Mouse (Mus musculus) C2C12 (cell line): ENCODE results near the gene 3110040M04Rik. TPM values are rescaled to one million over a fixed set of nuclear protein-coding genes. Genes with fewer than 3 reads are reported as not detected.
"Not testable (repeated sequence)": the region's sequence is repeated elsewhere in the genome, so short reads cannot be mapped to it uniquely, and the experiment has no call there.

Experiments used
- H3K27me3 ChIP-seq: one replicate; pipeline ENCODE4 v1.6.1; 2011; ENCODE audit not compliant: control insufficient read depth, insufficient read depth, insufficient read length
- H3K36me3 ChIP-seq: one replicate; pipeline ENCODE4 v1.6.1; 2011; ENCODE audit not compliant: control insufficient read depth, insufficient read depth
- H3K4me3 ChIP-seq: one replicate; pipeline ENCODE4 v1.5.1; 2011; ENCODE audit warnings: mild to moderate bottlenecking, control low read depth; ENCODE audit not compliant: poor library complexity, insufficient read depth, severe bottlenecking
- H3K79me2 ChIP-seq: one replicate; pipeline ENCODE4 v1.6.1; 2011; ENCODE audit not compliant: control insufficient read depth, insufficient read depth
- H3K79me3 ChIP-seq: one replicate; pipeline ENCODE4 v1.6.1; 2011; ENCODE audit warnings: low read depth, control low read depth
- H3ac ChIP-seq: one replicate; pipeline ENCODE3; 2011; ENCODE audit warnings: low read depth; ENCODE audit not compliant: control insufficient read depth, insufficient read length
- CEBPB ChIP-seq: IDR thresholded peaks from one replicate; pipeline ENCODE4 v1.6.1; 2011; ENCODE audit warnings: low read depth, mild to moderate bottlenecking, control low read depth, moderate library complexity
- CTCF ChIP-seq: IDR thresholded peaks from one replicate; pipeline ENCODE4 v1.5.1; 2011; ENCODE audit not compliant: control insufficient read depth, insufficient read depth, insufficient read length
- FOSL1 ChIP-seq: IDR thresholded peaks from one replicate; pipeline ENCODE4 v1.8.0; 2011; ENCODE audit warnings: mild to moderate bottlenecking, low read length; ENCODE audit not compliant: poor library complexity, insufficient read depth, severe bottlenecking
- MAX ChIP-seq: IDR thresholded peaks from one replicate; pipeline ENCODE4 v1.6.1; 2011; ENCODE audit warnings: mild to moderate bottlenecking, control low read depth
- MYOD1 ChIP-seq: IDR thresholded peaks from one replicate; pipeline ENCODE4 v1.6.1; 2011; ENCODE audit warnings: low read depth; ENCODE audit not compliant: control insufficient read depth, insufficient read length
- MYOG ChIP-seq: IDR thresholded peaks from one replicate; pipeline ENCODE4 v1.6.1; 2011; ENCODE audit not compliant: control insufficient read depth, insufficient read length; ENCODE audit errors: extremely low read depth
- USF1 ChIP-seq: IDR thresholded peaks from one replicate; pipeline ENCODE4 v1.6.1; 2011; ENCODE audit warnings: low read depth, mild to moderate bottlenecking, control low read depth, moderate library complexity
- long read RNA-seq, 2 experiments: library from polyadenylated mRNA; unstranded; transcript quantifications; one replicate each; pipeline ENCODE4 v2.0.0; 2019 to 2020
- polyA plus RNA-seq: library from polyadenylated mRNA; unstranded; fragments of >200 nt; fragmentation: generic; extraction: Trizol; gene quantifications from one replicate; pipeline ENCODE4 v1.2.1, GENCODE M21; 2012; ENCODE audit warnings: missing spikeins

Gene 3110040M04Rik
- polyA plus RNA-seq, result not detected
- long read RNA-seq, experiment 1, result 0 reads
- long read RNA-seq, experiment 2, result 0 reads

DNA sequence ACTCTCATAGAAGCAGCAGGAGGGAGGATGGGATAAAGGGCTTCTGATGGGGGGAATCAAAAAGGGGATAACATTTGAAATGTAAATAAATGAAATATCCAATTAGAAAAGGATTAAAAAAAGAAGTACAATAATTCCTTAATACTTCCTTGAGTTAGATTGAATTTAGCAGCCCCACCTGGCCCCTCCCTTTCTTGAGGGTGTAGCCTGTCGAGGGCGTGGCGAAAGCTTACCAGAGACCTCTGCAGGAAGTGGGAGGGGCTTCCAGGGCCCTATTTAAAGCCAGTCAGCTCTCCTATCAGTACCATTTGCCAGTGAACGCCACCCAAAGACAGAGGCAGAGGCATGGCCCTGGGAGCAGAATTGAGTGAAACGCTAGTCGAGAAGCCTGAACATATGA lies at the start of gene 3110040M04Rik:
3110040M04Rik (plus strand) TSS at position 304 of the 400 bp plus-strand sequence.
- H3K79me2 ChIP-seq, H3ac ChIP-seq, H3K36me3 ChIP-seq, H3K4me3 ChIP-seq, H3K27me3 ChIP-seq, H3K79me3 ChIP-seq: not testable (repeated sequence)

DNA sequence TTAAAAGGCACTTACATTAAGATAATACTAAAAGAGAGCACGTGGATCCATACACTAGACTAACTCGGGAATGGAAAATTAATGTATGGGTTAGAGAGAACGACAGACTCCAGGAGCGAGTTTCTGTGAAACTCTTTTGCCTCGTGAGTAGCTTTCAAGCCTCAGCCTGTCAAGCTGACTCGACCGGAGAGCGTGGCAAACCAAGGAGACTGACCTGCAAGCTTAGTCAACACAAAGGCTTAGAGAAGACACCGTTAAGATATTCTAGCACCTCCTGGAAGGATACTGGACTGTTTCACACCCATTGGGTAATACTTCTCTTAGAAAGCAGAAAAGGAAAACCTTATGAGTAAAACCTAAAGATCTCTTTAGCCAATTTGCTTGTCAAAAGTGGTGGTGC lies 49.8 kb upstream of the 3110040M04Rik start:
- not testable (repeated sequence) for H3K27me3 ChIP-seq, H3K79me2 ChIP-seq, H3K4me3 ChIP-seq, H3K79me3 ChIP-seq, H3ac ChIP-seq, H3K36me3 ChIP-seq

DNA sequence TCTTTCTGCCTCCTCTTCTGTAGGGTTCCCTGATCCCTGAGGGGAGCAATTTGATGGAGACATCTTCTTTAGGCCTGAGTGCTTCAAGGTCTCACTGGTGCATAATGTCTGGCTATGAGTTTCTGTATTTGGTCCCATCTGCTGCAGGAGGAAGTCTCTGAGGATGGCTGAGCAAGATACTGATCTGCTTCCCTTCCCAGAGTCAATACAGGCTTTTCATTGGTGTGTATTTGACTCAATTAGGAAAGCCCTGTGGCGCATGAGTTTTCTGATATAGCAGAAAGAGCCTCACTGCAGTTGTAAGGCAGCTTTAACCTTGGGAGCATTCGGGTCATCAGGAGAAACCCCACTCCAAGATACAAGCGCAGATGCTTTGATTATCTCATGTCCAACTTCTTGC lies 47.8 kb upstream of the 3110040M04Rik start:
- Histone ChIP-seq H3K4me3 (no peak overlapping the region), H3K79me3 (no peaks in the 10 kb centered on the region), H3ac (no peak overlapping the region), H3K27me3 (no peaks in the 10 kb centered on the region), H3K79me2 (no peaks in the 10 kb centered on the region), H3K36me3 (no peaks in the 10 kb centered on the region)
- no peak for TF ChIP-seq MYOG
- TF ChIP-seq FOSL1, result no peak

DNA sequence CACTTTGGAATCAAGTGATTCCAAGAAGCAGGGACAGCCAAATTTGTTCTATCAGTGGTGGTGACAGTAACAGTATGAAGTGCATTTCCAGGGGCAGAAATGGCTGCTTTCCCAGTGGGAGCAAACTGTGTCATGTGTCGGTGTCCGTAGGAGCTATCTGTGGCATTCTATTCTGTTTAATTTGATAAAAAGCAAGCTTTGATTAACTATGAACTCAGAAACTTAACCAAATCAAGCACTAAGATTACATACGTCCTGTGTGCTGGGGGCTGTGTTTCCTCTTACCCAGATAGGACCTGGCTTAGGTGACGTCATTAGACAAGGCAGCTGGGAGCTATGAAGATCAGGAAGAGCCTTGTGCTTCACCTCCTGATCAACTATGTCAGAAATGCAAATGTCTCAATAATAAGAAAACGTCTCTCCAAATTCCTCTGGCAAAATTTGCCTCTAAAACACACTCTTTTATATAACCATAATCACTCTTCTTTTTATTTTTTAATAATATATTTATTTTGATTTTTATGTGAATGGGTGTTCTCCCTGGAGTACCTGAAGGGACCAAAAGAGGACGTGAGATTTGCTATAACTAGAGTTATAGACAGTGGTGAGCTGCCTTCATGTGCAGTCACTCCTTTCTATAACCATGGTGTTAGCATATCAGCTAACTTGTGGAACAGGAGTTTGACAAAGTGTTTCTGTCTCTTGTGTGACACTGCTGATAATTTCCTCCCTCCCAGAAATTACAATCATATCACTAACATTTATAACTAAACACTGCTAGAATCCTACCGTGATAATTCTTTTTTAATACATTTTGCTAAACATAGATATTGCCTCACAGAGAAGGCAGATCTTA lies 46.9 kb upstream of the 3110040M04Rik start:
- Histone ChIP-seq H3K4me3 (no peak overlapping the region), H3K79me2 (no peaks in the 10 kb centered on the region), H3K79me3 (no peaks in the 10 kb centered on the region), H3K36me3 (no peaks in the 10 kb centered on the region), H3ac (no peak overlapping the region), H3K27me3 (no peaks in the 10 kb centered on the region)
- no peak for TF ChIP-seq CTCF
- TF ChIP-seq MYOG, result no peak
- no peak for TF ChIP-seq USF1
- TF ChIP-seq FOSL1, result no peak
- TF ChIP-seq CEBPB, result no peak
- TF ChIP-seq MAX, result no peak
- TF ChIP-seq MYOD1, result no peak

DNA sequence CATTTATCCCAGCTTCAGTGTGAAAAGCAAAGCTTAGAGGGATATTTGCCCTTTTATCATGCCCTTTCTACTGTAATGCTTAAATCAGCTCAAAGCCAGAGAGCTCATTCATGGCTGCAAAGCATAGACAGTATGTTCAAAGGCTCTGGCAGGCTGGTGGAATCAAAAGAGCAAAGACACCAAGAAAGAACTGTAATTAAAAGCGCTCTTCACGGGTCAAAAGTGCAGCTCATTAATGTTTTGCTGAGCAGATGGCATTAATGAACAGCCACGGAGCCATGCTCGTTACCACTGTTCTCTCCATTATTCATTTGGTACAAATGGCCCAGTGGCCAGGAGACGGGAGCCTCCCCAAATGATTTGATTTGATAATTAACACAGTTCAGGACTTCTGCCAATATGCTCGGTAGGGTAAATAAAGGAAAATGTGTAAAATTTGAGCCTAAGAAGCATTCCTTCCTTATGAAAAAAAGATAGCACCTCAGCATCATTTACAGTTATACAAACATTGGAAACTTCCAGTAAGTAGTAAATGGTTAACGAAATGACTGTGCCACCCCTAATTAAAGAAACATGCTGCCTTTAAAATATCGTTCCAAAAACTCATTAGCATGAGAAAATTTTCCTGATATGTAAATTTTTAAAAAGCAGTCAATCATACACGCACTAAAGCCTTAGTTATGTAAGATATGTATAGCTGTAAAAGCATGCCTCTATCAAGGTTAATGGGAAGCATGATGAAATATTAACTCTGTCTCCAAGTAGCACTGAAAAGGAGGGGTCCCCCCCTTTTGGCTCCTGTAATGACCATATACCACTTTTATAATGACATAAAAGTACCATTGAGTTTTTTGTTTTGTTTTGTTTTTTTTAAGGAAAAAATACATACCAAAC lies 45.7 kb upstream of the 3110040M04Rik start:
- H3K79me2 ChIP-seq, result no peaks in the 10 kb centered on the region
- no peak overlapping the region for H3ac ChIP-seq
- no peaks in the 10 kb centered on the region for H3K27me3 ChIP-seq
- no peak for TF ChIP-seq MYOD1
- TF ChIP-seq MYOG, result no peak
- TF ChIP-seq FOSL1, result no peak
- TF ChIP-seq CTCF, result no peak
- TF ChIP-seq USF1, result no peak
- TF ChIP-seq MAX, result no peak
- no peak for TF ChIP-seq CEBPB
- no peak overlapping the region for H3K4me3 ChIP-seq
- no peaks in the 10 kb centered on the region for H3K79me3 ChIP-seq
- H3K36me3 ChIP-seq, result no peaks in the 10 kb centered on the region

DNA sequence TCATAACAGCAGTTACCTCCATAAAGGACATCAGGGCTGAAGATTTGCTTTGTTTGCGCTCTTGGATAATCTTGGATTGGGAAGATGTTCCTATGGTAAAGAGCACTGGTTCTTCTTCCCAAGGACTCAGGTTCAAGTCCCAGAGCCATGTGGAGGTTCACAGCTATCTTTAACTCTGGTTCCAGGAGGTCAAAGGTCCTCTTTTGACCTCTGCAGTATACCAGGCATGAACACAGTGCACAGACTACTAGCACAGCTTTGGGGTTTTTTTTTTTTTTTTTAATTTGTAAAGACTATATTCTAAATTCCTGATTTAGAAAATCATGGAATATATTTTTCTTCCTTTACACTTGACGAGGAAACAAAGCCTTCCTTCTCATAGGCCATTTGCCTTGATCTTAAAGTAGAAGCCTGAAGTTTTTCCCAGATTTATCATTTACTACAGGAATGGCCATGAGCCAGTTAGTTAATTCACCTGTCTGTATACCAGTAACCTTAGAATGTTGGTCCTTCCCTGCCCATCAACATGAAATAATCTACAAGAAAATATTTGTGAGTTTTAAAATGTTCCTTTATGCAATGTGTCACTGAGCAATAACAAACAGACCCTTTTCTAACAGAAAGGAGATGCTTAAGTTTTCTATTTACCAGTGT lies 44.9 kb upstream of the 3110040M04Rik start:
- Histone ChIP-seq H3ac (no peak overlapping the region), H3K79me2 (no peaks in the 10 kb centered on the region), H3K4me3 (no peak overlapping the region), H3K79me3 (no peaks in the 10 kb centered on the region), H3K36me3 (no peaks in the 10 kb centered on the region), H3K27me3 (no peaks in the 10 kb centered on the region)
- TF ChIP-seq CEBPB (no peak), MAX (no peak), USF1 (no peak), FOSL1 (no peak), CTCF (no peak), MYOG (no peak), MYOD1 (no peak)
